19 mouse cellular contexts compared by ENCODE assay signal in genomic region chr9:113633168-113633744, GRCm38 (mm10).
DNase-seq lines count a peak whose midpoint lies in the region; ATAC-seq lines count a peak whose summit lies in the region.
"Had no signal": no experiment of that assay in that cellular context is flagged by ENCODE, and none has a peak within 500 bp of the region (broad histone marks: within the 10 kb centered on the region; RNA-seq: fewer than 3 reads in every experiment).

No protein-coding gene starts in this region.

- H3K9ac ChIP-seq in limb, embryonic 15.5 days, result no peak overlapping the region
- H3K9ac ChIP-seq: heart, embryonic 12.5 days; limb, embryonic 12.5 days; liver, embryonic 13.5 days; lung, embryonic 14.5 days; neural tube, embryonic 13.5 days had no signal

- no peaks in the 10 kb centered on the region for H3K36me3 ChIP-seq in limb, embryonic 15.5 days
- no peaks in the 10 kb centered on the region for H3K36me3 ChIP-seq in limb, embryonic 10.5 days
- H3K36me3 ChIP-seq: heart, embryonic 12.5 days; limb, embryonic 12.5 days; liver, embryonic 13.5 days; neural tube, embryonic 13.5 days had no signal

- ATAC-seq in limb, embryonic 15.5 days (ENCODE audit: insufficient number of reproducible peaks, low FRiP score, low TSS enrichment, low read depth), result no peak
- ATAC-seq: Patski had no signal

- no peak overlapping the region for H3K4me3 ChIP-seq in limb, embryonic 15.5 days
- H3K4me3 ChIP-seq in limb, embryonic 10.5 days, result no peak overlapping the region
- H3K4me3 ChIP-seq: heart, embryonic 12.5 days; limb, embryonic 12.5 days; liver, embryonic 13.5 days; neural tube, embryonic 13.5 days had no signal

- no peaks in the 10 kb centered on the region for H3K9me3 ChIP-seq in limb, embryonic 15.5 days
- no peaks in the 10 kb centered on the region for H3K9me3 ChIP-seq in limb, embryonic 10.5 days (replicated peaks)
- H3K9me3 ChIP-seq: liver, embryonic 13.5 days; neural tube, embryonic 13.5 days had no signal

- intact Hi-C loops in heart, postnatal 10 days (cut with DNase I), result no loop called here
- intact Hi-C loops in heart, postnatal 36 days (cut with DNase I), result no loop called here

- peak; percentile 19 to 20 for DNase-seq in heart, postnatal 10 days
- no peak for DNase-seq in heart, postnatal 36 days
- DNase-seq in limb, embryonic 10.5 days (ENCODE audit: low spot score), result no peak
- peak; percentile 16 for DNase-seq in MN1 (ENCODE audit: low spot score)
- DNase-seq in Muller cell, postnatal 12 days (ENCODE audit: inconsistent ontology term), result peak; percentile 63
- DNase-seq in urinary bladder, adult 18-20 months (ENCODE audit: low spot score in 2 of 2), result no peak
- DNase-seq: adrenal gland, postnatal 10 days; cerebellum, adult 11-12 months; cerebellum, postnatal 36 days; kidney, adult 11 months; liver, embryonic 13.5 days; lung, embryonic 14.5 days; lung, postnatal 36 days had no signal

- H3K4me2 ChIP-seq in limb, embryonic 15.5 days, result no peak overlapping the region
- H3K4me2 ChIP-seq: heart, embryonic 12.5 days; limb, embryonic 12.5 days; liver, embryonic 13.5 days; lung, embryonic 14.5 days; neural tube, embryonic 13.5 days had no signal

- H3K27ac ChIP-seq in limb, embryonic 15.5 days, result 0 out of 2 replicates have a peak overlapping the region, but pooled peaks have one; percentile 1
- no peak overlapping the region for H3K27ac ChIP-seq in limb, embryonic 10.5 days
- H3K27ac ChIP-seq: limb, embryonic 12.5 days; liver, embryonic 13.5 days; neural tube, embryonic 13.5 days; stomach, postnatal 0 days had no signal

- 61% methylated on average over 8 of the region's 8 CpGs for WGBS in limb, embryonic 15.5 days
- WGBS in limb, embryonic 10.5 days, result 75% methylated on average over 8 of the region's 8 CpGs

- peaks cover 6% of the 10 kb centered on the region for H3K27me3 ChIP-seq in limb, embryonic 15.5 days
- no peaks in the 10 kb centered on the region for H3K27me3 ChIP-seq in limb, embryonic 10.5 days (ENCODE audit: low read depth, poor library complexity, severe bottlenecking)
- H3K27me3 ChIP-seq: heart, embryonic 12.5 days; limb, embryonic 12.5 days; liver, embryonic 13.5 days; neural tube, embryonic 13.5 days had no signal

- peaks cover 3% of the 10 kb centered on the region; the same call in 1 of the 2 replicates for H3K4me1 ChIP-seq in limb, embryonic 15.5 days
- peaks cover 6% of the 10 kb centered on the region for H3K4me1 ChIP-seq in limb, embryonic 10.5 days
- H3K4me1 ChIP-seq: liver, embryonic 13.5 days had no signal

Comparison
In these comparisons a context has a peak if more than half of its experiments do, and no peak if none do; other contexts are left out.
1. DNase-seq: peak in heart, postnatal 10 days (2 of 2), MN1 (single experiment) and Muller cell, postnatal 12 days (single experiment); none in heart, postnatal 36 days (0 of 2), limb, embryonic 10.5 days (single experiment) and urinary bladder, adult 18-20 months (0 of 2).